Mouse (Mus musculus) naive thymus-derived CD4-positive, alpha-beta T cell, adult 2 months (primary cell): ENCODE data around the gene Zkscan1.
A peak's percentile ranks its signal among the peaks of the same experiment; 100 is the strongest.
"Not testable (repeated sequence)": the region's sequence is repeated elsewhere in the genome, so short reads cannot be mapped to it uniquely, and the experiment has no call there.

Experiments used
- DNase-seq: peaks from one replicate; pipeline ENCODE4 v3.0.0-alpha.2; 2011; ENCODE audit warnings: low read depth

The Zkscan1 gene

GRCm38 (mm10) chr5:138084996-138085395 is at the start of gene Zkscan1:
Zkscan1 (plus strand) TSS chr5:138085084.
- peak; percentile 89 for DNase-seq

- DNase-seq, result not testable (repeated sequence)
These were observed 32.0 kb upstream of the Zkscan1 start, which contains the start of gene Smok3c for GRCm38 (mm10) chr5:138052894-138053293. Smok3c (plus strand) TSS chr5:138053194.

GRCm38 (mm10) chr5:138073803-138074202 is 11.1 kb upstream of the Zkscan1 start:
- DNase-seq, result no peak

GRCm38 (mm10) chr5:138075684-138076083 is 9.2 kb upstream of the Zkscan1 start:
- no peak for DNase-seq

GRCm38 (mm10) chr5:138076148-138076547 is 8.7 kb upstream of the Zkscan1 start:
- no peak for DNase-seq

- no peak for DNase-seq
These were observed 4.4 kb upstream of the Zkscan1 start for GRCm38 (mm10) chr5:138080456-138080855.

GRCm38 (mm10) chr5:138081446-138081845 is 3.4 kb upstream of the Zkscan1 start:
- no peak for DNase-seq

GRCm38 (mm10) chr5:138083318-138083900 is 1.5 kb upstream of the Zkscan1 start:
- no peak for DNase-seq

GRCm38 (mm10) chr5:138083936-138084335 is 948 bp upstream of the Zkscan1 start:
- no peak for DNase-seq

- no peak for DNase-seq
These were observed 377 bp upstream of the Zkscan1 start for GRCm38 (mm10) chr5:138084507-138084906.

GRCm38 (mm10) chr5:138085421-138085911 is 582 bp downstream of the Zkscan1 start:
- peak; percentile 78 for DNase-seq

- no peak for DNase-seq
These were observed 2.0 kb downstream of the Zkscan1 start for GRCm38 (mm10) chr5:138086842-138087241.

GRCm38 (mm10) chr5:138088366-138088765 is 3.5 kb downstream of the Zkscan1 start:
- no peak for DNase-seq

- DNase-seq, result no peak
These were observed 4.2 kb downstream of the Zkscan1 start for GRCm38 (mm10) chr5:138089108-138089551.

GRCm38 (mm10) chr5:138090271-138090670 is 5.4 kb downstream of the Zkscan1 start:
- peak; percentile 33 for DNase-seq

- no peak for DNase-seq
These were observed 5.9 kb downstream of the Zkscan1 start for GRCm38 (mm10) chr5:138090737-138091136.

- no peak for DNase-seq
These were observed 7.9 kb downstream of the Zkscan1 start for GRCm38 (mm10) chr5:138092771-138093170.

- DNase-seq, result no peak
These were observed 9.6 kb downstream of the Zkscan1 start for GRCm38 (mm10) chr5:138094474-138094873.

- DNase-seq, result no peak
These were observed 20.1 kb downstream of the Zkscan1 start for GRCm38 (mm10) chr5:138104976-138105375.

GRCm38 (mm10) chr5:138107130-138107529 is 22.2 kb downstream of the Zkscan1 start:
- no peak for DNase-seq

GRCm38 (mm10) chr5:138109847-138110396 is 25.0 kb downstream of the Zkscan1 start:
- DNase-seq, result not testable (repeated sequence)

GRCm38 (mm10) chr5:138116255-138117198 is 31.6 kb downstream of the Zkscan1 start, which contains the start of gene Zscan21:
Zscan21 (plus strand) TSS chr5:138116903.
- peak; percentile 93 for DNase-seq
